ENCODE assay signal across 7 mouse cellular contexts in the genomic region with DNA sequence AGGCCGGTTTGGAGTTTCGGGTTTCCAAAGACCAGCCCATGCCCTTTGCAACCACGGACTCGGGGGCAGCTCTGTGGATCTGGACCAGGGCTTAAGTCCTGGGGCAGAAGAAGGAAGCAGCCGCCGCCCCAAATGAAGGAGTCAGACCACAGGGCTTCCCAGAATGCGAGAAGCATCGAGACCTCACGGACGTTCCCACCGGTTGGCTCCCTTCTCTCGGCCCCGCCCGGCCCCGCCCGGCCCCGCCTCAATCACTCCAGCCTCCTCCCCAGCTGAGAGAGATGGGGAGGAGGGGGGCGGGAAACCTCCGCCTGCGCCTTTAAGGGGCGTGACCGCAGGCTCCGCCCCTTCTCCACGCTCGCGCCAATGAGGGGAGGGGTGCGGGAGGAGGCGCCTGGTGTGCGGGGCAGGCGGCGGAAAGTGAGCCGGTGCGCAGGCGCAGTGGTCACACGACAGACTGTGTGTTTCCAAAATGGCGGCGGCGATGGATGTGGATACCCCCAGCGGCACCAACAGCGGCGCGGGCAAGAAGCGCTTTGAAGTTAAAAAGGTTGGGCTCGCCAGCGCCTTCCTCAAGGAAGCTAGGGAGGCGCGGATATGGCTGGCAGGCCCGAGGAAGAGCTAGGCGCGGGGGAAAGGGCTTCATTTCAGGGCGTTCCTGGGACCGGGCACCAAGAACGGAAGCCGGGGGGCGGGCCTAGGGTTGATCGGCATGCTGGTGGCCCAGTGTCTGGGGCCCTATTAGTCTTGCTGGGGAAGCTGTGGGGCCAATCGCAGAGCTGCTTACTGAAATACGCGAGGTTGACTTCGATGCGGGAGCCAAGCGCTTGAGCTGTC. TPM values are rescaled to one million over a fixed set of nuclear protein-coding genes. Genes with fewer than 3 reads are reported as not detected.
DNase-seq lines count a peak whose midpoint lies in the region; ATAC-seq lines count a peak whose summit lies in the region.

A gene (plus strand): TSS at position 396 of the 837 bp plus-strand sequence.

- peak within 1 kb of the TSS; percentile 82 for H3K9ac ChIP-seq in intestine, embryonic 16.5 days (ENCODE audit: low read depth, low read length)
- H3K9ac ChIP-seq in midbrain, embryonic 11.5 days (ENCODE audit: low read length), result peak within 1 kb of the TSS; percentile 73

- H3K9me3 ChIP-seq in intestine, embryonic 16.5 days (ENCODE audit: control insufficient read depth, low read length), result peaks cover 4% of the 10 kb centered on the region; the same call in 1 of the 2 replicates
- H3K9me3 ChIP-seq in midbrain, embryonic 11.5 days (ENCODE audit: control insufficient read depth, low read length), result 0 out of 2 replicates have a peak, but pooled peaks cover 4% of the 10 kb centered on the region

- no peaks in the 10 kb centered on the region for H3K36me3 ChIP-seq in intestine, embryonic 16.5 days (ENCODE audit: control insufficient read depth, insufficient read depth, low read length)
- peaks cover 3% of the 10 kb centered on the region for H3K36me3 ChIP-seq in midbrain, embryonic 11.5 days (ENCODE audit: control insufficient read depth, insufficient read depth, low read length)

- DNase-seq in adrenal gland, adult 2 months, result peak; percentile 100
- peak; percentile 98 for DNase-seq in embryo, embryonic 11.5 days (ENCODE audit: low read depth, low spot score)
- DNase-seq in gastrocnemius, postnatal 4 days (ENCODE audit: low spot score in 2 of 2), result peak; percentile 98 to 99
- peak; percentile 99 to 100 for DNase-seq in left cerebral cortex, postnatal 36 days (ENCODE audit: low spot score in 2 of 2)
- DNase-seq in midbrain, embryonic 11.5 days (ENCODE audit: low spot score, missing footprints), result peak; percentile 100
- DNase-seq in skeletal muscle tissue, adult 2 months (ENCODE audit: low read depth, low spot score), result peak; percentile 99

- peaks cover 14% of the 10 kb centered on the region for H3K4me1 ChIP-seq in intestine, embryonic 16.5 days (ENCODE audit: control insufficient read depth, insufficient read depth, low read length)
- peaks cover 10% of the 10 kb centered on the region for H3K4me1 ChIP-seq in midbrain, embryonic 11.5 days (ENCODE audit: control insufficient read depth, insufficient read depth, low read length)

- peak within 1 kb of the TSS; percentile 83 for H3K4me2 ChIP-seq in intestine, embryonic 16.5 days (ENCODE audit: low read depth, low read length)
- peak within 1 kb of the TSS; percentile 76 for H3K4me2 ChIP-seq in midbrain, embryonic 11.5 days

- under 1% methylated on average over 61 of the region's 62 CpGs for WGBS in intestine, embryonic 16.5 days
- under 1% methylated on average over 62 of the region's 62 CpGs for WGBS in midbrain, embryonic 11.5 days

- H3K27ac ChIP-seq in intestine, embryonic 16.5 days (ENCODE audit: low read length), result peak within 1 kb of the TSS; percentile 90
- peak within 1 kb of the TSS; percentile 71 for H3K27ac ChIP-seq in midbrain, embryonic 11.5 days (ENCODE audit: low read depth, low read length)

- intact Hi-C loops in left cerebral cortex, postnatal 36 days (cut with DNase I), result loop anchor here (1.0 to 2.0 kb wide), 2 partner anchors 67 to 120 kb away; no protein-coding TSS in a partner anchor

- H3K4me3 ChIP-seq in intestine, embryonic 16.5 days (ENCODE audit: low read length), result peak within 1 kb of the TSS; percentile 76
- peak within 1 kb of the TSS; percentile 66 for H3K4me3 ChIP-seq in midbrain, embryonic 11.5 days (ENCODE audit: low read depth, low read length)

- peak; percentile 99 for ATAC-seq in intestine, embryonic 16.5 days
- peak; percentile 98 for ATAC-seq in midbrain, embryonic 11.5 days (ENCODE audit: low FRiP score)

- H3K27me3 ChIP-seq in intestine, embryonic 16.5 days (replicated peaks; ENCODE audit: control insufficient read depth, insufficient read depth, low read length), result no peaks in the 10 kb centered on the region
- H3K27me3 ChIP-seq in midbrain, embryonic 11.5 days (ENCODE audit: control insufficient read depth, insufficient read depth, low read length), result no peaks in the 10 kb centered on the region

RNA-seq across cellular contexts. Expression of the gene that starts here (rescaled TPM):
- 100 to 1,000 TPM; 128 to 150 TPM for total RNA-seq in adrenal gland, adult 2 months (2021)
- 13.8 and 16.8 TPM in 2 replicates for polyA plus RNA-seq in adrenal gland, adult 2 months (2012; rRNA removed)
- 100 to 1,000 TPM; 126 to 134 TPM for total RNA-seq in gastrocnemius, postnatal 4 days (2021)
- 378 and 400 TPM in 2 replicates for polyA plus RNA-seq in intestine, embryonic 16.5 days (2015; fragmentation: Nextera tagmentation; extraction: Ambion mirVana)
- total RNA-seq in left cerebral cortex, postnatal 36 days (2021), result 100 to 1,000 TPM; 134 to 137 TPM
- 532 and 574 TPM in 2 replicates for polyA plus RNA-seq in midbrain, embryonic 11.5 days (2014; fragmentation: Nextera tagmentation; extraction: Ambion mirVana)

Comparison
In these comparisons a context has a peak if more than half of its experiments do, and no peak if none do; other contexts are left out.
1. Peak in every context shown above with its lines: DNase-seq, ATAC-seq, H3K4me3 ChIP-seq and H3K27ac ChIP-seq.
2. RNA of the gene that starts here (polyA plus RNA-seq): 532 to 574 TPM in midbrain, embryonic 11.5 days and 378 to 400 TPM in intestine, embryonic 16.5 days; 13.8 to 16.8 TPM in adrenal gland, adult 2 months; every median in the first group is over 10 times any median in the second.